Comparison of ENCODE assay signal across 13 mouse cellular contexts in the genomic region with DNA sequence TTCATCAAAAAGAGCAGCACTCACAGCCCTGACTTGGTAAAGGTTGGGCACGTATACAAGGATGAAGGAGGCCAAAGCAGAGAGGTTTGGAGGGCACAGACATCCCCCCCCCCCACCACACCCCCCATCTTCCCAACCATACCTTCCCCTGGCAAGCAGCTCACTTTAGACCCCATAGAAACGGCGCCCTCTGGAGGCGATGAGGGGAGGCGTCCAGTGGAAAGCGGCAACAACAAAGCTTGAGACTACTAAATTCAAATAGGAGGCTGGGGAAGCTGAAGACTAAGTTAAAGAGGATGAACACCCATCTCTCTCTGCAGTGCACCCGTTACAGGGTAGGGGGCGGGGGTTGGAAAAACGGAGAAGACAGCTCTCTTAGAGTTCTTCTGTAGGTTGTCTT. TPM values are rescaled to one million over a fixed set of nuclear protein-coding genes. Genes with fewer than 3 reads are reported as not detected.
A peak's percentile ranks its signal among the peaks of the same experiment; 100 is the strongest.
DNase-seq lines count a peak whose midpoint lies in the region; ATAC-seq and TF ChIP-seq lines count a peak whose summit lies in the region.
"Had no signal": no experiment of that assay in that cellular context is flagged by ENCODE, and none has a peak within 500 bp of the region (broad histone marks: within the 10 kb centered on the region; RNA-seq: fewer than 3 reads in every experiment).

No protein-coding gene starts in this region.

- intact Hi-C loops in heart, postnatal 36 days (cut with DNase I), result no loop called here

- peak; percentile 54; the same call in 1 of the 2 replicates for TF ChIP-seq CTCF in kidney, postnatal 0 days (IDR thresholded peaks at IDR 0.05; ENCODE audit: low read depth)

- no peaks in the 10 kb centered on the region for H3K9me3 ChIP-seq in kidney, postnatal 0 days (replicated peaks; ENCODE audit: low read length)
- H3K9me3 ChIP-seq: neural tube, embryonic 12.5 days had no signal

- no peak overlapping the region for H3K4me2 ChIP-seq in kidney, postnatal 0 days (ENCODE audit: low read length)
- H3K4me2 ChIP-seq: heart, embryonic 11.5 days; neural tube, embryonic 12.5 days had no signal

- H3K27me3 ChIP-seq in kidney, postnatal 0 days (ENCODE audit: insufficient read depth, low read length), result no peaks in the 10 kb centered on the region
- H3K27me3 ChIP-seq: neural tube, embryonic 12.5 days had no signal

- no peak overlapping the region for H3K9ac ChIP-seq in kidney, postnatal 0 days (ENCODE audit: low read depth, low read length)
- H3K9ac ChIP-seq: neural tube, embryonic 12.5 days had no signal

- H3K36me3 ChIP-seq in kidney, postnatal 0 days (ENCODE audit: insufficient read depth, low read length), result no peaks in the 10 kb centered on the region
- H3K36me3 ChIP-seq: neural tube, embryonic 12.5 days had no signal

- WGBS in kidney, postnatal 0 days, result 33% methylated on average over 9 of the region's 9 CpGs

- no peak overlapping the region for H3K4me3 ChIP-seq in kidney, postnatal 0 days (replicated peaks; ENCODE audit: low read depth, low read length)
- H3K4me3 ChIP-seq: neural tube, embryonic 12.5 days had no signal

- ATAC-seq in kidney, postnatal 0 days (replicated peaks; ENCODE audit: low FRiP score, low read depth), result no peak
- ATAC-seq in megakaryocyte, adult 5-6 weeks (ENCODE audit: poor library complexity, severe bottlenecking), result no peak
- ATAC-seq: activated CD4-positive, CD25-positive, alpha-beta regulatory T cell, adult 4 months had no signal

- no peak overlapping the region for H3K27ac ChIP-seq in kidney, postnatal 0 days
- H3K27ac ChIP-seq: macrophage; neural tube, embryonic 12.5 days had no signal

- no peak for DNase-seq in kidney, postnatal 0 days (ENCODE audit: low spot score)
- no peak for DNase-seq in kidney, postnatal 14 days
- peak; percentile 18 for DNase-seq in urinary bladder, postnatal 14 days (ENCODE audit: low spot score)
- DNase-seq in urinary bladder, postnatal 10 days (ENCODE audit: low spot score), result no peak
- DNase-seq in c-Kit-positive CD71-negative TER-119-negative erythroid progenitor cells, embryonic 14.5 days (ENCODE audit: low read depth), result peak; percentile 16
- no peak for DNase-seq in heart, postnatal 36 days
- DNase-seq: spleen, adult 18-20 months had no signal

- H3K4me1 ChIP-seq in kidney, postnatal 0 days (replicated peaks; ENCODE audit: insufficient read depth, low read length), result 0 out of 2 replicates have a peak, but pooled peaks cover 3% of the 10 kb centered on the region
- H3K4me1 ChIP-seq: neural tube, embryonic 12.5 days had no signal

RNA-seq across cellular contexts. Expression of a gene that starts 38.1 kb away (rescaled TPM):
- 413 and 438 TPM in 2 replicates for polyA plus RNA-seq in kidney, postnatal 0 days (2015; fragmentation: Nextera tagmentation; extraction: Ambion mirVana)
- total RNA-seq in megakaryocyte, adult 5-6 weeks (2015), result not detected in 2 replicates
- total RNA-seq in megakaryocyte, adult 5-6 weeks (2017), result not detected in 2 replicates
- 10 to 100 TPM; 10.3 to 12.4 TPM for total RNA-seq in heart, postnatal 36 days (2021)
- polyA plus RNA-seq: activated CD4-positive, CD25-positive, alpha-beta regulatory T cell, adult 4 months; forebrain, embryonic 11.5 days; macrophage had no signal

Comparison
In these comparisons a context has a peak if more than half of its experiments do, and no peak if none do; other contexts are left out.
1. DNase-seq: peak in urinary bladder, postnatal 14 days (single experiment) and c-Kit-positive CD71-negative TER-119-negative erythroid progenitor cells, embryonic 14.5 days (single experiment); none in kidney, postnatal 0 days (single experiment), kidney, postnatal 14 days (single experiment), urinary bladder, postnatal 10 days (single experiment) and heart, postnatal 36 days (0 of 2).
2. RNA of a gene that starts 38.1 kb away (total RNA-seq): 10.3 to 12.4 TPM in heart, postnatal 36 days; not detected in megakaryocyte, adult 5-6 weeks; every median in the first group is over 10 times any median in the second.